Mouse (Mus musculus): ENCODE measurements around the gene Tk1. TPM values are rescaled to one million over a fixed set of nuclear protein-coding genes. Genes with fewer than 3 reads are reported as not detected.
"Not testable (repeated sequence)": the region's sequence is repeated elsewhere in the genome, so short reads cannot be mapped to it uniquely, and the experiment has no call there.

The Tk1 gene
- polyA plus RNA-seq, 1 experiment from 2014 or later, result 9.8 TPM

- Histone ChIP-seq H3K27ac (ENCODE audit: low read length) (no peak overlapping the region), H3K9me3 (replicated peaks; ENCODE audit: control insufficient read depth, low read length, poor library complexity, severe bottlenecking) (no peaks in the 10 kb centered on the region), H3K4me1 (ENCODE audit: control insufficient read depth, insufficient read depth, low read length) (no peaks in the 10 kb centered on the region), H3K36me3 (ENCODE audit: control insufficient read depth, insufficient read depth, low read length) (no peaks in the 10 kb centered on the region), H3K9ac (ENCODE audit: low read depth, low read length) (no peak overlapping the region), H3K27me3 (ENCODE audit: control insufficient read depth, insufficient read depth, low read depth, low read length) (peaks cover 11% of the 10 kb centered on the region), H3K4me3 (ENCODE audit: low read depth, low read length) (no peak overlapping the region), H3K4me2 (ENCODE audit: low read length) (peak overlapping the region; percentile 16; the same call in 1 of the 2 replicates)
- 10% methylated on average over 22 of the region's 22 CpGs for WGBS
- no peak for ATAC-seq
Observed at GRCm38 (mm10) chr11:117792281-117792888, 33.5 kb downstream of the Tk1 start.

GRCm38 (mm10) chr11:117791441-117791761 is 34.5 kb downstream of the Tk1 start:
- H3K4me3 ChIP-seq (ENCODE audit: low read depth, low read length), result no peak overlapping the region
- no peak for ATAC-seq
- peaks cover 11% of the 10 kb centered on the region for H3K27me3 ChIP-seq (ENCODE audit: control insufficient read depth, insufficient read depth, low read depth, low read length)
- H3K9ac ChIP-seq (ENCODE audit: low read depth, low read length), result no peak overlapping the region
- H3K4me2 ChIP-seq (ENCODE audit: low read length), result no peak overlapping the region
- no peak overlapping the region for H3K27ac ChIP-seq (ENCODE audit: low read length)
- no peaks in the 10 kb centered on the region for H3K4me1 ChIP-seq (ENCODE audit: control insufficient read depth, insufficient read depth, low read length)
- H3K9me3 ChIP-seq (replicated peaks; ENCODE audit: control insufficient read depth, low read length, poor library complexity, severe bottlenecking), result no peaks in the 10 kb centered on the region
- no peaks in the 10 kb centered on the region for H3K36me3 ChIP-seq (ENCODE audit: control insufficient read depth, insufficient read depth, low read length)
- WGBS, result 86% methylated on average over 9 of the region's 9 CpGs

- H3K4me1 ChIP-seq (ENCODE audit: control insufficient read depth, insufficient read depth, low read length), result no peaks in the 10 kb centered on the region
- WGBS, result 32% methylated on average over 22 of the region's 23 CpGs
Observed at GRCm38 (mm10) chr11:117790703-117791440, 35.0 kb downstream of the Tk1 start.

GRCm38 (mm10) chr11:117790286-117790685 is 35.6 kb downstream of the Tk1 start:
- no peak for ATAC-seq
- H3K36me3 ChIP-seq (ENCODE audit: control insufficient read depth, insufficient read depth, low read length), result no peaks in the 10 kb centered on the region
- WGBS, result 4% methylated on average over 13 of the region's 14 CpGs
- no peak overlapping the region for H3K27ac ChIP-seq (ENCODE audit: low read length)
- H3K9ac ChIP-seq (ENCODE audit: low read depth, low read length), result no peak overlapping the region
- H3K9me3 ChIP-seq (replicated peaks; ENCODE audit: control insufficient read depth, low read length, poor library complexity, severe bottlenecking), result no peaks in the 10 kb centered on the region
- H3K4me3 ChIP-seq (ENCODE audit: low read depth, low read length), result no peak overlapping the region
- H3K4me2 ChIP-seq (ENCODE audit: low read length), result no peak overlapping the region; the same call in 1 of the 2 replicates
- H3K4me1 ChIP-seq (ENCODE audit: control insufficient read depth, insufficient read depth, low read length), result no peaks in the 10 kb centered on the region
- peaks cover 11% of the 10 kb centered on the region for H3K27me3 ChIP-seq (ENCODE audit: control insufficient read depth, insufficient read depth, low read depth, low read length)

More at GRCm38 (mm10) chr11:117790703-117791440, 35.0 kb downstream of the Tk1 start:
- H3K9ac ChIP-seq (ENCODE audit: low read depth, low read length), result no peak overlapping the region
- no peak for ATAC-seq
- H3K36me3 ChIP-seq (ENCODE audit: control insufficient read depth, insufficient read depth, low read length), result no peaks in the 10 kb centered on the region
- no peak overlapping the region for H3K4me3 ChIP-seq (ENCODE audit: low read depth, low read length)
- H3K27me3 ChIP-seq (ENCODE audit: control insufficient read depth, insufficient read depth, low read depth, low read length), result peaks cover 11% of the 10 kb centered on the region
- H3K27ac ChIP-seq (ENCODE audit: low read length), result no peak overlapping the region
- no peaks in the 10 kb centered on the region for H3K9me3 ChIP-seq (replicated peaks; ENCODE audit: control insufficient read depth, low read length, poor library complexity, severe bottlenecking)
- no peak overlapping the region; the same call in 1 of the 2 replicates for H3K4me2 ChIP-seq (ENCODE audit: low read length)

- H3K4me1 ChIP-seq (ENCODE audit: control insufficient read depth, insufficient read depth, low read length); H3K4me3 ChIP-seq (ENCODE audit: low read depth, low read length); H3K27ac ChIP-seq (ENCODE audit: low read length); H3K9me3 ChIP-seq (replicated peaks; ENCODE audit: control insufficient read depth, low read length, poor library complexity, severe bottlenecking); ATAC-seq; H3K36me3 ChIP-seq (ENCODE audit: control insufficient read depth, insufficient read depth, low read length); H3K4me2 ChIP-seq (ENCODE audit: low read length); H3K9ac ChIP-seq (ENCODE audit: low read depth, low read length): not testable (repeated sequence)
- H3K27me3 ChIP-seq (ENCODE audit: control insufficient read depth, insufficient read depth, low read depth, low read length), result peaks cover 14% of the 10 kb centered on the region
- 88% methylated on average over 6 of the region's 7 CpGs for WGBS
Observed at GRCm38 (mm10) chr11:117788481-117788880, 37.4 kb downstream of the Tk1 start.

GRCm38 (mm10) chr11:117786294-117786693 is 39.6 kb downstream of the Tk1 start:
- Histone ChIP-seq H3K4me2 (ENCODE audit: low read length) (no peak overlapping the region), H3K9me3 (replicated peaks; ENCODE audit: control insufficient read depth, low read length, poor library complexity, severe bottlenecking) (no peaks in the 10 kb centered on the region; the same call in 1 of the 2 replicates), H3K36me3 (ENCODE audit: control insufficient read depth, insufficient read depth, low read length) (no peaks in the 10 kb centered on the region), H3K27ac (ENCODE audit: low read length) (no peak overlapping the region), H3K9ac (ENCODE audit: low read depth, low read length) (no peak overlapping the region), H3K27me3 (ENCODE audit: control insufficient read depth, insufficient read depth, low read depth, low read length) (peaks cover 18% of the 10 kb centered on the region), H3K4me3 (ENCODE audit: low read depth, low read length) (no peak overlapping the region), H3K4me1 (ENCODE audit: control insufficient read depth, insufficient read depth, low read length) (peaks cover 6% of the 10 kb centered on the region; the same call in 1 of the 2 replicates)
- WGBS, result 13% methylated on average over 10 of the region's 10 CpGs
- ATAC-seq, result no peak

GRCm38 (mm10) chr11:117783683-117784309 is 42.1 kb downstream of the Tk1 start:
- peak overlapping the region; percentile 52; the same call in 1 of the 2 replicates for H3K9ac ChIP-seq (ENCODE audit: low read depth, low read length)
- peak overlapping the region; percentile 27 for H3K4me3 ChIP-seq (ENCODE audit: low read depth, low read length)
- peaks cover 27% of the 10 kb centered on the region for H3K27me3 ChIP-seq (ENCODE audit: control insufficient read depth, insufficient read depth, low read depth, low read length)

GRCm38 (mm10) chr11:117783089-117783488 is 42.8 kb downstream of the Tk1 start:
- Histone ChIP-seq H3K4me3 (ENCODE audit: low read depth, low read length) (peak overlapping the region; percentile 27), H3K9me3 (replicated peaks; ENCODE audit: control insufficient read depth, low read length, poor library complexity, severe bottlenecking) (no peaks in the 10 kb centered on the region; the same call in 1 of the 2 replicates), H3K4me2 (ENCODE audit: low read length) (peak overlapping the region; percentile 58), H3K4me1 (ENCODE audit: control insufficient read depth, insufficient read depth, low read length) (peaks cover 20% of the 10 kb centered on the region), H3K27ac (ENCODE audit: low read length) (no peak overlapping the region), H3K9ac (ENCODE audit: low read depth, low read length) (peak overlapping the region; percentile 52), H3K36me3 (ENCODE audit: control insufficient read depth, insufficient read depth, low read length) (no peaks in the 10 kb centered on the region), H3K27me3 (ENCODE audit: control insufficient read depth, insufficient read depth, low read depth, low read length) (peaks cover 27% of the 10 kb centered on the region)
- no peak for ATAC-seq
- WGBS, result 4% methylated on average over 30 of the region's 31 CpGs

More at GRCm38 (mm10) chr11:117783683-117784309, 42.1 kb downstream of the Tk1 start:
- no peaks in the 10 kb centered on the region for H3K36me3 ChIP-seq (ENCODE audit: control insufficient read depth, insufficient read depth, low read length)
- no peak for ATAC-seq
- no peak overlapping the region for H3K27ac ChIP-seq (ENCODE audit: low read length)
- peak overlapping the region; percentile 58 for H3K4me2 ChIP-seq (ENCODE audit: low read length)
- no peaks in the 10 kb centered on the region; the same call in 1 of the 2 replicates for H3K9me3 ChIP-seq (replicated peaks; ENCODE audit: control insufficient read depth, low read length, poor library complexity, severe bottlenecking)
- peaks cover 20% of the 10 kb centered on the region for H3K4me1 ChIP-seq (ENCODE audit: control insufficient read depth, insufficient read depth, low read length)
- WGBS, result 34% methylated on average over 10 of the region's 10 CpGs

- H3K27ac ChIP-seq (ENCODE audit: low read length), result no peak overlapping the region
- H3K36me3 ChIP-seq (ENCODE audit: control insufficient read depth, insufficient read depth, low read length), result no peaks in the 10 kb centered on the region
- peaks cover 27% of the 10 kb centered on the region for H3K27me3 ChIP-seq (ENCODE audit: control insufficient read depth, insufficient read depth, low read depth, low read length)
- H3K4me2 ChIP-seq (ENCODE audit: low read length), result peak overlapping the region; percentile 58
- no peaks in the 10 kb centered on the region; the same call in 1 of the 2 replicates for H3K9me3 ChIP-seq (replicated peaks; ENCODE audit: control insufficient read depth, low read length, poor library complexity, severe bottlenecking)
- 47% methylated on average over 9 of the region's 9 CpGs for WGBS
- ATAC-seq, result no peak
- peak overlapping the region; percentile 27 for H3K4me3 ChIP-seq (ENCODE audit: low read depth, low read length)
- peak overlapping the region; percentile 52; the same call in 1 of the 2 replicates for H3K9ac ChIP-seq (ENCODE audit: low read depth, low read length)
- peaks cover 20% of the 10 kb centered on the region for H3K4me1 ChIP-seq (ENCODE audit: control insufficient read depth, insufficient read depth, low read length)
Observed at GRCm38 (mm10) chr11:117782705-117783034, 43.2 kb downstream of the Tk1 start.

Measured in midbrain, embryonic 16.5 days (tissue).